Mouse (Mus musculus): Measurements from ENCODE around the gene Mttp.

DNA sequence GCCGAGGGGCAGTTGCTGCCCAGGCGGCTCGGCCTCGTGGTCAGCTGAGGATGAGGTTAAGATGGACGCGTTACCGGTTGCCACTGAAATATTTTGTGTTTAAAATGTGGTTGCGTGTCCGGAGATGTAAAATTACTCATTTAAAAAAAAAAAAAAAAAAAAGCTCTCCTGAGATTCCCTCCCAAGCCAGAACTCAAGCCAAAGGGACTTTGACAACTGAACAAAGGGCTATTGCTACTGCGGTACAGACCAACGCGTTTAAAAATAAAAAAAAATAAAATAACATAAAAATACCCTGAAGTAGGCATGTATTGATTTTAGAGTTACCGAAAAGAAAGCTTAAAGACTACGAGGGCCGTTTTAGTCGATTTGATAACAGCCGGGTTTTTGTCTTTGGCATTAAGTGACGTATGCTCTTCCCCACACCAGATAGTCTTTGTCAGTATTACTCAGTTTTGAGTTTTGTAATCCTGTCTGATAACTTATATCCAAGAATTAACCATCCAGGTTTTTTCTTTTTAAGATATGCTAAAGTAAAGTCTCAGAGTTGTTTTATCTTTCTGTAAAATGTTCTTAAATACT is 617 bp downstream of the Mttp start:
- TF ChIP-seq POLR2A (IDR thresholded peaks at IDR 0.05; ENCODE audit: control insufficient read depth, extremely low read depth, insufficient read depth, low read length, poor library complexity) (no peak), CTCF (IDR thresholded peaks at IDR 0.05; ENCODE audit: borderline replicate concordance, control insufficient read depth, extremely low read depth, insufficient read depth, low read length, poor library complexity) (no peak; the same call in 1 of the 2 replicates)
